Mouse (Mus musculus): Measurements from ENCODE around the gene Capsl. TPM values are rescaled to one million over a fixed set of nuclear protein-coding genes. Genes with fewer than 3 reads are reported as not detected.

Capsl gene
- not detected in 2 replicates for polyA plus RNA-seq (2012)

DNA sequence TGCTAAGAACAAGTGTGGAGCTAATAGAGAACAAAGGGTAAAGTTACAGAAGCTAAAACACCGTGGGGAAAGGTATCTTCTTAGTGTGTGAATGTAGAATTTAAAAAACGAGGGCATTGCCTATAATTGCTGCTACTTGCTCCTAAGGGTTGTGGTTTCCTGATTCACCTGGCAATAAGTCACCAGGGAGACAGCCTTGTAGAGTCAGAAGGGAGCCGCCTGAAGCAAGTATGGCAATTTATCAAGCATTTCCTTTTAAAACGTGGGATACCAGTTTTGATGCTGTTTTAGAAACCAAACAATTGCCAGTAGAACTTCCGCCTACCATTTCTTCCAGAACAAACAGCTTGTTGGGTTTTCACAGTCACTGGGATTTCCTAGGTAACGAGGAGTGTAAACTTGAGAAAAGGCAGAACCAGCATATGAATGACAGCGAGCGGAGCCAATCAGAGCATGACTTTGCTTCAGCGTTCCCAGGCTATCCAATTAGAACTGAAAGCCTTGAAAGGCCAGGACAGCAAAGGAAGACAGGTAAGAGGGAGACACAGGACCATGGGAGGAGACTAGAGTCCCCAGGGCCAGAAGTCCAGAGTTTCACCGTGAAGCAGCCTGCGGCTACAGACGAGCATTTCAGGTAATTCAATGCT lies at the start of gene Capsl:
Capsl (plus strand) TSS at position 495 of the 647 bp plus-strand sequence.
- TF ChIP-seq GATA1 (IDR thresholded peaks at IDR 0.05; ENCODE audit: low read length) = no peak

DNA sequence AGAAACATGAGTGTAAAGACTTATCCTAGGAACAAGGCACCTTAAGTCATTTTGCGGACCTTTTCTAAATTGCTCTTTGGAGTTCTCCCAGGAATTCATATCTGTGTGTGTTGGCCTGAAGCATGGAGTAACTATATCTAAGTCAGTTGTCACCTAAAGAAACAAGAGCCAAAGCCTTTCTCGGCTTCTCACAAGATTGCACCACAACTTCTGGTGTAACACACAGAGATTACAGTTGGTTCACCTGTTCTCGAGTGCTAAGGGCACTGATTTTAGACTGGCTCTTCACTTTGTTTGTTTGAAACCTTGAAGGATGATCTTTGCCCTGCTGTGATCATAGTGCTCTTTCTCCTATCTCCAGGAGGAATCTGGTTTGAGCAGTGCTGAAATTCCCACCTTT lies 26.4 kb upstream of the Capsl start:
- no peak for TF ChIP-seq GATA1 (IDR thresholded peaks at IDR 0.05; ENCODE audit: low read length)

- TF ChIP-seq GATA1 (IDR thresholded peaks at IDR 0.05; ENCODE audit: low read length) = no peak
Measured at GRCm38 (mm10) chr15:9421163-9421562, 14.7 kb upstream of the Capsl start.

- TF ChIP-seq GATA1 (IDR thresholded peaks at IDR 0.05; ENCODE audit: low read length) = no peak
Measured at GRCm38 (mm10) chr15:9427849-9428248, 8.0 kb upstream of the Capsl start.

GRCm38 (mm10) chr15:9429843-9430242 lies 6.0 kb upstream of the Capsl start:
- TF ChIP-seq GATA1 (IDR thresholded peaks at IDR 0.05; ENCODE audit: low read length) = no peak

DNA sequence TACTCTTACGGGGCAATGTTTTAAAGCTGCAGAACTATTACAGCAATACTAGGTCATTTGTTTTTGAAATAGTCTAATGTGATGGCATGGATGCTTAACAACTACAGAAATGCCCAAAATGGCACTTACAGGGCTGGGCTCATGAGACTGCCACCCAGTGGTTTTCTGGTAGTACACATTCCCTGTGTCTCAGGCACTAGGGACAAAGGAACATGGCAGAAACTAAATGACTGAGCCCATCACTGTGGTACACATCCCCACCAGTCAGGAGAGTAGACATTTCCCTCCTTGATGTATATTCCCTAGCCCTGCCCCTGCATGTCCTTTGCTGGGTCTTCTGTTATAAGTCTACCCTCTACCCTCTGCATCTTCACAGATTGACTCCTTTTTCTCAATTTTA lies 16.2 kb downstream of the Capsl start:
- no peak for TF ChIP-seq GATA1 (IDR thresholded peaks at IDR 0.05; ENCODE audit: low read length)

GRCm38 (mm10) chr15:9452842-9453241 lies 17.0 kb downstream of the Capsl start:
- TF ChIP-seq GATA1 (IDR thresholded peaks at IDR 0.05; ENCODE audit: low read length) = no peak

- TF ChIP-seq GATA1 (IDR thresholded peaks at IDR 0.05; ENCODE audit: low read length) = no peak
Measured at GRCm38 (mm10) chr15:9454198-9454597, 18.4 kb downstream of the Capsl start.

- TF ChIP-seq GATA1 (IDR thresholded peaks at IDR 0.05; ENCODE audit: low read length) = no peak
Measured at GRCm38 (mm10) chr15:9455241-9455640, 19.4 kb downstream of the Capsl start.

GRCm38 (mm10) chr15:9463521-9464027 lies 27.7 kb downstream of the Capsl start:
- TF ChIP-seq GATA1 (IDR thresholded peaks at IDR 0.05; ENCODE audit: low read length) = no peak

- TF ChIP-seq GATA1 (IDR thresholded peaks at IDR 0.05; ENCODE audit: low read length) = no peak
Measured at GRCm38 (mm10) chr15:9464039-9464438, 28.2 kb downstream of the Capsl start.

GRCm38 (mm10) chr15:9471053-9471685 lies 35.3 kb downstream of the Capsl start:
- no peak for TF ChIP-seq GATA1 (IDR thresholded peaks at IDR 0.05; ENCODE audit: low read length)

DNA sequence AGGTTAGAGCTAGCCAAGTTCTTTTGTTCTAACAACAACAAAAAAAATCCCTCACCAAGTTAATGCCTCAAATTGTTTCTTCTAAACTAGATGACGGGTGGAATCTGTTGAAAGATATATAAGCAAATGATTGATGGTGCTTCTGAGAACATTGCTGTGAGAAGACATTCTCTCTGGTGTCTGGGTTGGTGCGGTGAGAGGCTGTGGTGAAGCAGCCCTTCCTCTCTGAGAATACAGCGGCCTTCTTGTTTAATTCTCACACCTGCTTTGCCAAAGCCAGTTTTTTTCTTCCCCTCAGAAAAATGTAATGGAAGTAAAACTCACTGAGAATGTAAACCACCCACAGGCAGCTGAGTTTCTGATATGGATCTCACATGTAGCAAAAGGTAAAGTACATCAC lies 36.3 kb downstream of the Capsl start:
- no peak for TF ChIP-seq GATA1 (IDR thresholded peaks at IDR 0.05; ENCODE audit: low read length)

GRCm38 (mm10) chr15:9472618-9473017 lies 36.8 kb downstream of the Capsl start:
- TF ChIP-seq GATA1 (IDR thresholded peaks at IDR 0.05; ENCODE audit: low read length) = no peak

- no peak for TF ChIP-seq GATA1 (IDR thresholded peaks at IDR 0.05; ENCODE audit: low read length)
Measured at GRCm38 (mm10) chr15:9473188-9473587, 37.4 kb downstream of the Capsl start.

DNA sequence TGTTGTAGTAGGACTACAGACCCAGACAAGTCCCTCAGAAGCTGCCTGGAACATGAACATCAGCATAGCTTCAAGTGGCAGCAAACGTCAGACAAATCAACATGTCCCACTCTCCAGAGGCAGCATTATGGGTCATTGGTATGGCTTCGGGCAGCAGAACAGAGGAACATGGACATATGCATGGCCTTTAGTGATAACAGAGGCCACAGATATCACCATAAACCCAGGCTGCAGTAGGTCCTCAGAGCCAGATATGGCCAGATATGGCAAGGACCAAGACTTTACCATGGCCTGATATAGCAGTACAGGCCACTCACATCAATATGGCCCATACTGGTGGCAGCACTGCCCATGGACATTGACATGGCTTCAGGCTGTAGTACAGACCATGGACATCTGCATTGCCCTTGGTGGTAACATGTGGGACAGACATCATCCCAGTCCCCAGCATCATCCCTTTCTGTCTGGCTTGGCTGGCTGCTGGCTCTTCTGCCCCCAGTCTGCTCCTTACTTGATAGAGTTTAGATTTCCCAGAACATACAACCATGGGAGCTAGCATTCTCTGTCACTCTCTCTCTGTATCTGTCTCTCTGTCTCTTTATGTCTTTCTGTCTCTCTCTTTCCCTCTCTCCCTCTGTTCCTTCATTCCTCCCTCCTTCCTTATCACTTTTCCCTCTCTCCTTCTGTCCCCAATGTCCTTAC lies 53.7 kb downstream of the Capsl start:
- no peak for TF ChIP-seq GATA1 (IDR thresholded peaks at IDR 0.05; ENCODE audit: low read length)
